Mouse (Mus musculus) left cerebral cortex, adult 18-20 months (tissue): ENCODE results near the gene Prkce. TPM values are rescaled to one million over a fixed set of nuclear protein-coding genes. Genes with fewer than 3 reads are reported as not detected.

Experiments
- DNase-seq, 2 experiments: peaks; one replicate each; pipeline ENCODE4 v3.0.0; 2021 to 2022; ENCODE audit warnings: low spot score in 2 of 2, mixed read lengths in 1 of 2
- total RNA-seq, 2 experiments: library from RNA; stranded (reverse); gene quantifications; 2 replicates each; pipeline ENCODE4 v1.2.3; 2021

Gene Prkce
- total RNA-seq, 2 experiments from 2014 or later, result 270 to 276 TPM

- DNase-seq, result peak; percentile 78 to 91
These were observed 368.5 kb downstream of the Prkce start for GRCm38 (mm10) chr17:86535827-86536656.

- DNase-seq, result no peak
These were observed 372.4 kb downstream of the Prkce start for GRCm38 (mm10) chr17:86539881-86540430.

GRCm38 (mm10) chr17:86546529-86546928, 378.9 kb downstream of the Prkce start:
- DNase-seq, result no peak

DNA sequence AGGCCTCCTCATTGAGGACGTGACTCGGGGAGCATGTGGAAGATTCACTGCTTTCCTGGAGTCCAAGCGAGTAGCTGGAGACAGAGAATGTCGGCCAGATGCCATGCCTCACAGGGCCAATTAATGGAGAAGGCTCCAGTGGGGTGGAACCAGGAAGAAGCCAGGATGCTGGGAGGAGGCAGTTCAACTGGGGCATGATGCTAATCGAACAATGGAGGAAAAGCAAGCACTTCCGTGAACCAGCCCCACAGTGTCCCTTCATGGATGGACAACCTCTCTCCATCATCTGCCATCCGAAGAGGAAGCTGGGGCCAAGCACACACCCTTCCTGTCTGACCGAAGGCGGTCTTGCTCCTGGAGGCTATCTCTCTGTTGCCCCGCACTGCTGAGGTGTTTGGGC, 381.5 kb downstream of the Prkce start:
- DNase-seq, result no peak

DNA sequence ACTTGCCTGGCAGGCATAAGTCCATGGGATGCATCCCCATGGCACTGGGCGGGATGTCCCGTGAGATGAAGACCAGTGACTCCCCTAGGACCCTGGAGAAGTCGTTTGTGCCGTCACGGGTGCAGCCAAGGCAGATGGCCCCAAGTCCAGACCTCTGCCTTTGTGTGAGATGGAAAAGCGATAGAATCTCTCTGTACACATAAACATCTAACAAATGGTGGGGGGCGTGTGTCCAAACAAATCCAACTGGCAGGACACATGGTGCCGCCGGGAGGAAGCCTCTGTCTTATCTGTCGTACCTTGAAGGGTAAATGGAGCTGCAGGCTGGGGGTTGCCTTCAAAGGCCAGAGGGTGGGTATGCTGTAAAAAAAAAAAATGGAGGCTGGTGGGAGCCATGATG, 384.0 kb downstream of the Prkce start:
- DNase-seq, result no peak

- no peak for DNase-seq
These were observed 384.4 kb downstream of the Prkce start for GRCm38 (mm10) chr17:86551995-86552394.

- DNase-seq, result no peak
These were observed 391.8 kb downstream of the Prkce start for GRCm38 (mm10) chr17:86559206-86559891.

DNA sequence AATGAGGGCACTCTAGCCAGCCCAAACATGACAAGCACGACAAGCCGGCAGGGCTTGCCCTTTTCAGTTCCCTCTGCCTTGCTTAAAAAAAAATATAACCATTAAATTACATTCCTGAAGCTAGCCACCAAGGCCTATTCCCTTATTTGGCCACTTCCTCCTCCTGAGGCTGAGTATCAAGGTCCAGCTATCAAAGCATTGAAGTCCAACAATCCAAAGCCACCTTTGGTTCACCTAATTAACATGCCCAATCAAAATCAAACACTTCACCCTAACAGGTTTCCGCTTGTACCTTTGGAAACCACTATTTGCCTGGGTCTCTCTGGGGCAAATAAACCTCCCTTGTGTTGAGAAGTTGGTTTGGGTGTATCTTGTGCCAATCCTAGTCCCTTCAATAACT, 392.9 kb downstream of the Prkce start:
- no peak for DNase-seq

DNA sequence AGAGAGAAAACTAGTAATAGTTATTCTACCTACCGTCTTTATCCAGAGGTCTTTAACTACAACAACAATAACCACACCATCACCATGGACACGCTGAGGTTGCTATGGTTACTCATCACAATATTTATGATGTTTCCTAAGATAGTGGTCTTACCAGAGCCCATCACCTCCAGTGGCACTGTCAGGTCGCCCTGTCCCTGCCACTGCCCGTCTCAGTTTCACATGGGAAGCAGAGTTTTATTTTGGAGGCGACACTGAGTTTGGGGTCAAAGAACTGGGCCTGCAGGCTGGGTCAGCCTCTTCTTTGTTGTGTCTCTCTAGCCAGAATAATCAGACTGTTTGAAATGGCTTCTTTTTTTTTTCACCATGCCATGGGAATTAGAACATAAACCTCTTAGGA, 402.9 kb downstream of the Prkce start:
- no peak for DNase-seq

- DNase-seq, result no peak
These were observed 403.7 kb downstream of the Prkce start for GRCm38 (mm10) chr17:86571266-86571665.

GRCm38 (mm10) chr17:86572136-86572535, 404.6 kb downstream of the Prkce start:
- DNase-seq, result no peak

DNA sequence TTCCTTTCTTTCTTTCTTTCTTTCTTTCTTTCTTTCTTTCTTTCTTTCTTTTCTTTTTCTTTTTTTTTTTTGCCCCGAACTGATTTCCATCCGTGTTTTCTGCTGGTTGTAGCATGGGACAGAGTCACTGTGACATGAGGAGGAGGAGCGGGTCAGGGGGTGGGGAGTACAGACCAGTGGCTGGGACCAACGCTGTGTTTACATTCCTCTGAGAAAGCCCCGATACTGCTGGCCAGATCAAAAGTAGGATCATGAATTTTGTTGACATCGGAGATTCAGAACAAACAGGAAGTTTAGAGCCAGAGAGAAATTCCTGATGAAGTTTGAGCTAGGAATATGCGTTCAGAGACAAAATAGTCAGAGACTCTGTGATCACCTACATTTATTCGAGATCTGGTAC, 405.0 kb downstream of the Prkce start:
- no peak for DNase-seq

GRCm38 (mm10) chr17:86573596-86574248, 406.1 kb downstream of the Prkce start:
- peak in 1 of 2 experiments; percentile 22 for DNase-seq

DNA sequence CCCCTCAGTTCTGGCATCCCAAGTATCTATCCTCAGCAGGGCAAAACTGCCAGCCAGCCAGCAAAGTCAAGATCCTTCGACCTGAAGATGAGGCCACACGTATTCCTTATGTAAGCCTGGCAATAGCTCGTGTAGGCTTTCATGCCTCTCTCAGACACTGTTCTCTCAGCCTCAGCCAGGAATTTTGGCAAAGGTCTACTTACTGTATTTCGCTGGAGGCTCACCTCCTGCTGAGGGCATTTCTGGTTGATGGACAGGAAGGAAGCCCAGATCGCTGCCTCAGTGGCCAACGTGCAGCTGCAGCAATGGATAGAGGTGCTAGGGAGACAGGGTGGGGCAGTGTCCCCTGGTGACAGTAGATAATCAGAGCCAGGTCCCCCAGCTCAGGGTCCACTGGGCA, 413.1 kb downstream of the Prkce start:
- DNase-seq, result no peak

- no peak for DNase-seq
These were observed 414.8 kb downstream of the Prkce start for GRCm38 (mm10) chr17:86582341-86582740.

DNA sequence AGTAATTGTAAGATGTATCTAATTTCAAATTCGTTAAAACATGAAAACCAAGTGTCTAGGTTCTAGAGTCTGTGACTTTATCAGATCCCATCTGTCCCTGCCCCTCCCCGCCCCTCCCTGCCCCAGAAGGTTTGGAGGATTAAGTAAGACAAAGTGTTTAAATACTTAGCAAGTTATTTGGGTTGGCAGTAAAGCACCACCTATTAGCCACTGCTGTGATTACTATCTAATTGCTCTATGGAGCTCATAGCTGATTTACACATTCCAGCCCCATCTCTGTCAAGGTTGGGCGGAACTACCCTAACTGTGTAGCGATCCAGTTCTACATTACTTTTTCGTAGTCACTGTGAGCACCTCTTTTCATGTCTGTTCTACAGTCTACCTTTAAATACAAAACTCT, 418.9 kb downstream of the Prkce start:
- DNase-seq, result no peak

DNA sequence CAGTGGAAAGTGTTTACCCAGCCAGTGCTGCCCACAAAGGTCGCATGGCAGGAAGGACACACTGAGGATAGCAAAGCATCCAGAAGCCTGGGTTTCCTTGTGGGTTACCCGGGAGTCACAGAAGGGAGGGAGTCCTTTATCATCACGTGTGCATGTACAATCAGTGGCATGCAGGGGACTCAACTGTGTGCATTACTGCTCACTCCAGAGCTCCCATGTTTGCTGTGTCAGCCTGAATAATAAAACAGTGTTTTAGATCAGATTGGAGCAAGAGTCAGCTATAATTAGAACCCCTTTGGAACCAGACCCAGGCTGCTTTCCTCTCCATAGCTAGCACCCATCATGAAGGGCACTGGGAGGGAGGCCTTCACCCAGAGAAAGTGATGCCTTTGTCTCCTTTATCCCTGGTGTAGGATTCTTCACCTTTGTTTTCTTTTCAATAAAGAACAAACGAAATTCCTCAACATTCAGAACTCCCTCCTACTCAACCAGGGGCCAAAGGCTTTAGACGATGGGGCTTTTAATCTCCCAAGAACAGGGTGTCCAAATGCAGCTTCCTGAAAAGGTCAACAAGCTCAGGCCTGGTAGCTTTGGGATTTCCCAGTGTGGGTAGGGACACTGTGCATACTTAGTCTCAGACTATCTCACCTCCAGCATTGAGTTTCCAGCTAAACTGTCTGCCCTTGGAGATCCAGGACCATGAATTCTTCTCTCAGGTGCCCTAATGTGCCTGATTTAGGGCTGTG, 421.3 kb downstream of the Prkce start:
- no peak for DNase-seq

GRCm38 (mm10) chr17:86589681-86590080, 422.1 kb downstream of the Prkce start:
- DNase-seq, result no peak

DNA sequence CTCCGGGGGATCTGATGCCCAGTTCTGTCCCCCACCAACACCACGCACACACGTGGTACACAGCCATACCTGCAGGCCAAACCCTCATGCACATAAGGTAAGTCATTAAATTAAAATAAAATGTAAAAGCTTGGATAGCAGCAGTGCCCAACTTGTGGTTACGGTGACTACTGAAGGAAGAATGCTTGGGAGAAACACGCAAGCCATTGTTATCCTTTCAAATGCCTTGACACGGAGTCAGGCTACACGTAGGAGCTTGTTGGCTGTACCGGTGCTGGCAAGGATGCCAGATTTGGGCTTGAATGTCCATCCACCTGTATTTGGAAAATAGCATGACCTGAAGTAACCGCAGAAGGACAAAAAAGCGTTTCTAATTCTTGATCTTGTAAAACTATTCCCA, 423.7 kb downstream of the Prkce start:
- DNase-seq, result no peak

GRCm38 (mm10) chr17:86592991-86593586, 425.5 kb downstream of the Prkce start:
- DNase-seq, result no peak

DNA sequence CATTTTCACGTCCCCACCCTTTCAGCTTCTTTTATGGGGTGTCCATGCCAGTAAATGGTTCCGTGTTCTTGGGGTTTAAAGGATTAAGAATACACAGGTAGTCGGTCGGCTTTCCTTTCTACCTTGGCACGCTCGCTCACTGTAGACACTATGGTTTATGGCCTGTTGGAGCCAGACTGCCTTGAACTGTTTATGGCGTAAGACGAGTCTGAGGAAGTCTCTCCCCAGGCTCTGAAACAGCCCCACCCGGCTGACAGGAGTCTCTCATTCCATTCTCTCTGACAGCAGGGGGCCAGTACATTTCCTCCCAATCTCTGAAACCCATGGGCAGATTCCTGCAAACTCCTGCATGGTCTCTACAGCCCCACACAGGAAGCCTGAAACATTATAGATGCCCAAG, 427.9 kb downstream of the Prkce start:
- DNase-seq, result no peak
